18 mouse cellular contexts compared by ENCODE assay signal in the genomic region with DNA sequence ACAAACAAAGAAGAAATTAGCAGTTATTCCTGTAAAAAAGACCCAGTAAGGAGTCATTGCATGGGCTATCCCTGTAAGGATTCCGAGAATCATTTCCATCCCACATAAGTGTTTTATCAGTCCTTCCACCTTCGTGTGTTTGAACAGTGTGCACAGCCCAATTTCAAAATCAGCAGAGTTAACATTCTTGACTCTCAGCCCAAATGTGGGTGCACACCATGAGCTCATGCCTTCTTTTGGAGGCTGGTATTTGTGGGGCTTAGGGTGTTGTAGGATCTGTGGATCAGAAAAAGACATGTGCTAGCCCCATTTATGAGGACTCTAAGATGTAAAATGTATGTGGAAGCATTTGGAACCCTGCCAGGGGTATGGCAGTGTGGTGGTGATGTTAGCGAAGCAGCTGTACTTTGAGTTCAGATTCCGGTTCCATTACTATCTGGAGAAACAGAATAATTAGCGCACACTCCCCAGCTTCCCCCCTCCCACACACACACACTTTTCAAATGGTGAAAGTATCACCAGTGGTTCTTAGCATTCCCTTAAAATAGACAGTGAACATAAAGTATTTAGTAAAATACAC. TPM values are rescaled to one million over a fixed set of nuclear protein-coding genes. Genes with fewer than 3 reads are reported as not detected.
DNase-seq lines count a peak whose midpoint lies in the region; ATAC-seq and TF ChIP-seq lines count a peak whose summit lies in the region.
"Had no signal": no experiment of that assay in that cellular context is flagged by ENCODE, and none has a peak within 500 bp of the region (broad histone marks: within the 10 kb centered on the region; RNA-seq: fewer than 3 reads in every experiment).

No protein-coding gene starts in this region.

- no peaks in the 10 kb centered on the region for H3K27me3 ChIP-seq in lung, postnatal 0 days (replicated peaks; ENCODE audit: insufficient read depth, low read length)
- H3K27me3 ChIP-seq in midbrain, embryonic 15.5 days (replicated peaks), result no peaks in the 10 kb centered on the region
- no peaks in the 10 kb centered on the region for H3K27me3 ChIP-seq in hindbrain, embryonic 11.5 days (ENCODE audit: control insufficient read depth, insufficient read depth, low read length)
- H3K27me3 ChIP-seq: forebrain, embryonic 13.5 days; liver, embryonic 15.5 days; megakaryocyte, embryonic 14.5 days had no signal

- TF ChIP-seq CTCF in lung, postnatal 0 days (IDR thresholded peaks at IDR 0.05), result no peak

- no peak overlapping the region for H3K27ac ChIP-seq in lung, postnatal 0 days (ENCODE audit: low read length)
- no peak overlapping the region for H3K27ac ChIP-seq in midbrain, embryonic 15.5 days
- no peak overlapping the region for H3K27ac ChIP-seq in hindbrain, embryonic 11.5 days (ENCODE audit: low read depth, low read length)
- H3K27ac ChIP-seq: forebrain, embryonic 13.5 days; hindbrain, embryonic 10.5 days; liver, embryonic 15.5 days had no signal

- WGBS in lung, postnatal 0 days, result 27% methylated on average over 5 of the region's 5 CpGs
- WGBS in midbrain, embryonic 15.5 days, result 81% methylated on average over 5 of the region's 5 CpGs
- 87% methylated on average over 5 of the region's 5 CpGs for WGBS in hindbrain, embryonic 11.5 days

- H3K4me3 ChIP-seq in lung, postnatal 0 days (ENCODE audit: low read depth, low read length), result no peak overlapping the region
- H3K4me3 ChIP-seq in midbrain, embryonic 15.5 days, result no peak overlapping the region
- H3K4me3 ChIP-seq in hindbrain, embryonic 11.5 days (ENCODE audit: low read depth, low read length), result no peak overlapping the region
- H3K4me3 ChIP-seq: forebrain, embryonic 13.5 days; hindbrain, embryonic 10.5 days; liver, embryonic 15.5 days; megakaryocyte, embryonic 14.5 days had no signal

- no peaks in the 10 kb centered on the region for H3K9me3 ChIP-seq in lung, postnatal 0 days (ENCODE audit: low read length)
- H3K9me3 ChIP-seq in midbrain, embryonic 15.5 days, result no peaks in the 10 kb centered on the region
- H3K9me3 ChIP-seq in hindbrain, embryonic 11.5 days (ENCODE audit: control insufficient read depth, low read length), result no peaks in the 10 kb centered on the region
- H3K9me3 ChIP-seq: forebrain, embryonic 13.5 days; hindbrain, embryonic 10.5 days; liver, embryonic 15.5 days had no signal

- no peaks in the 10 kb centered on the region for H3K4me1 ChIP-seq in lung, postnatal 0 days (ENCODE audit: insufficient read depth, low read depth, low read length)
- H3K4me1 ChIP-seq in midbrain, embryonic 15.5 days, result no peaks in the 10 kb centered on the region
- no peaks in the 10 kb centered on the region for H3K4me1 ChIP-seq in hindbrain, embryonic 11.5 days (replicated peaks; ENCODE audit: control insufficient read depth, insufficient read depth, low read length)
- H3K4me1 ChIP-seq: forebrain, embryonic 13.5 days; liver, embryonic 15.5 days; megakaryocyte, embryonic 14.5 days had no signal

- no peaks in the 10 kb centered on the region for H3K36me3 ChIP-seq in lung, postnatal 0 days (ENCODE audit: insufficient read depth, low read length)
- H3K36me3 ChIP-seq in midbrain, embryonic 15.5 days (replicated peaks), result no peaks in the 10 kb centered on the region
- no peaks in the 10 kb centered on the region for H3K36me3 ChIP-seq in hindbrain, embryonic 11.5 days (ENCODE audit: control insufficient read depth, insufficient read depth, low read length)
- H3K36me3 ChIP-seq: hindbrain, embryonic 10.5 days; liver, embryonic 15.5 days had no signal

- DNase-seq in frontal cortex, postnatal 25 days (ENCODE audit: low spot score in 2 of 2), result no peak
- peak; percentile 15 for DNase-seq in layer of hippocampus, adult 9-11 months
- no peak for DNase-seq in layer of hippocampus, postnatal 25 days (ENCODE audit: extremely low spot score in 1 of 2, low spot score in 1 of 2)
- peak; percentile 24 for DNase-seq in brain, adult 2 months (ENCODE audit: low read depth, low spot score)
- DNase-seq in lung, postnatal 0 days (ENCODE audit: low spot score), result peak; percentile 54
- DNase-seq in hindbrain, embryonic 11.5 days (ENCODE audit: low spot score), result no peak
- DNase-seq: adrenal gland, postnatal 25 days; embryo, embryonic 11 days; kidney, adult 9 months; kidney, postnatal 4 days; spleen, adult 18-20 months; thymus, adult 2 months had no signal

- no peak for TF ChIP-seq EP300 in lung, postnatal 0 days (IDR thresholded peaks at IDR 0.05)

- peak; percentile 70 for ATAC-seq in frontal cortex, adult (ENCODE audit: low TSS enrichment)
- ATAC-seq in lung, postnatal 0 days, result peak; percentile 79
- ATAC-seq in midbrain, embryonic 15.5 days (replicated peaks), result no peak
- ATAC-seq in hindbrain, embryonic 11.5 days (ENCODE audit: low FRiP score), result no peak
- ATAC-seq: forebrain, embryonic 13.5 days had no signal

- no peak overlapping the region for H3K9ac ChIP-seq in lung, postnatal 0 days (replicated peaks; ENCODE audit: low read depth)
- H3K9ac ChIP-seq in midbrain, embryonic 15.5 days, result no peak overlapping the region
- H3K9ac ChIP-seq in hindbrain, embryonic 11.5 days (ENCODE audit: low read depth, low read length), result no peak overlapping the region
- H3K9ac ChIP-seq: forebrain, embryonic 13.5 days; liver, embryonic 15.5 days had no signal

- H3K4me2 ChIP-seq in lung, postnatal 0 days (replicated peaks; ENCODE audit: low read depth, low read length), result no peak overlapping the region
- H3K4me2 ChIP-seq in midbrain, embryonic 15.5 days, result no peak overlapping the region
- no peak overlapping the region for H3K4me2 ChIP-seq in hindbrain, embryonic 11.5 days (replicated peaks; ENCODE audit: low read depth, low read length)
- H3K4me2 ChIP-seq: forebrain, embryonic 13.5 days; liver, embryonic 15.5 days had no signal

RNA-seq across cellular contexts. Expression of a gene that starts 9.6 kb away (rescaled TPM):
- total RNA-seq in layer of hippocampus, postnatal 25 days (2021), result 1 to 10 TPM; 1.2 TPM
- polyA plus RNA-seq in lung, postnatal 0 days (2015; fragmentation: Nextera tagmentation; extraction: Ambion mirVana), result 0.13 and 0.17 TPM in 2 replicates
- 0.25 and 0.28 TPM in 2 replicates for polyA plus RNA-seq in midbrain, embryonic 15.5 days (2015; fragmentation: Nextera tagmentation; extraction: Ambion mirVana)
- 3.1 and 5.3 TPM in 2 replicates for polyA plus RNA-seq in hindbrain, embryonic 11.5 days (2014; fragmentation: Nextera tagmentation; extraction: Ambion mirVana)
- total RNA-seq: adrenal gland, postnatal 25 days had no signal

Comparison
In these comparisons a context has a peak if more than half of its experiments do, and no peak if none do; other contexts are left out.
1. DNase-seq: peak in layer of hippocampus, adult 9-11 months (single experiment), brain, adult 2 months (single experiment) and lung, postnatal 0 days (single experiment); none in frontal cortex, postnatal 25 days (0 of 2), layer of hippocampus, postnatal 25 days (0 of 2) and hindbrain, embryonic 11.5 days (single experiment).
2. ATAC-seq: peak in frontal cortex, adult (single experiment) and lung, postnatal 0 days (single experiment); none in midbrain, embryonic 15.5 days (single experiment) and hindbrain, embryonic 11.5 days (single experiment).